Mouse (Mus musculus) induced T-regulatory cell, adult 2 months (primary cell): ENCODE results near the gene Bcas3.

Experiments
- DNase-seq: peaks from one replicate; pipeline ENCODE4 v3.0.0-alpha.2; 2012; ENCODE audit warnings: low read depth

The Bcas3 gene

GRCm38 (mm10) chr11:85842596-85843346 is 489.8 kb downstream of the Bcas3 start:
- peak; percentile 26 for DNase-seq

- peak; percentile 75 for DNase-seq
Measured at GRCm38 (mm10) chr11:85843347-85843692, 490.4 kb downstream of the Bcas3 start.

- DNase-seq, result peak; percentile 74
Measured at GRCm38 (mm10) chr11:85844144-85844965, 491.4 kb downstream of the Bcas3 start.

- no peak for DNase-seq
Measured at GRCm38 (mm10) chr11:85844971-85845370, 492.0 kb downstream of the Bcas3 start.

- no peak for DNase-seq
Measured at GRCm38 (mm10) chr11:85845921-85846320, 493.0 kb downstream of the Bcas3 start.

- no peak for DNase-seq
Measured at GRCm38 (mm10) chr11:85846509-85846908, 493.5 kb downstream of the Bcas3 start.

GRCm38 (mm10) chr11:85849037-85849436 is 496.1 kb downstream of the Bcas3 start:
- peak; percentile 81 for DNase-seq

GRCm38 (mm10) chr11:85850233-85850632 is 497.3 kb downstream of the Bcas3 start, which contains the start of gene Gm11444:
Gene Gm11444, minus strand, starts transcription at chr11:85850333.
- no peak for DNase-seq

- DNase-seq, result peak; percentile 38
Measured at GRCm38 (mm10) chr11:85850758-85851157, 497.8 kb downstream of the Bcas3 start.

GRCm38 (mm10) chr11:85857997-85858698 is 505.2 kb downstream of the Bcas3 start:
- DNase-seq, result no peak

- DNase-seq, result peak; percentile 42
Measured at GRCm38 (mm10) chr11:85864363-85864762, 511.4 kb downstream of the Bcas3 start.
